Mouse (Mus musculus) heart, adult 2 months (tissue): ENCODE results near the gene Mpp2. TPM values are rescaled to one million over a fixed set of nuclear protein-coding genes. Genes with fewer than 3 reads are reported as not detected.

Source experiments
- DNase-seq, 2 experiments: peaks; one replicate each; pipeline ENCODE4 v3.0.0; 2021
- H3K27ac ChIP-seq: fragments of 200-600 bp; 2 replicates; pipeline ENCODE4 v1.8.1; 2022
- H3K27me3 ChIP-seq: fragments of 200-500 bp; 2 replicates; pipeline ENCODE4 v1.6.1; 2012; ENCODE audit warnings: mild to moderate bottlenecking, low read length, inconsistent platforms, mixed read lengths; ENCODE audit not compliant: control insufficient read depth, insufficient read depth
- H3K36me3 ChIP-seq: fragments of 200-500 bp; 2 replicates; pipeline ENCODE4 v1.6.1; 2012; ENCODE audit warnings: low read length, inconsistent platforms; ENCODE audit not compliant: control insufficient read depth, insufficient read depth
- H3K4me1 ChIP-seq: fragments of 200-500 bp; 2 replicates; pipeline ENCODE4 v1.6.1; 2011; ENCODE audit warnings: low read length; ENCODE audit not compliant: control insufficient read depth, insufficient read depth
- H3K4me3 ChIP-seq: fragments of 200-600 bp; 2 replicates; pipeline ENCODE4 v1.8.1; 2022
- H3K79me2 ChIP-seq: fragments of 200-500 bp; replicated peaks from 2 replicates; pipeline ENCODE4 v1.6.1; 2012; ENCODE audit warnings: mild to moderate bottlenecking, inconsistent platforms, low read length, moderate library complexity, mixed read lengths; ENCODE audit not compliant: control insufficient read depth, insufficient read depth
- H3K9ac ChIP-seq: fragments of 200-500 bp; 2 replicates; pipeline ENCODE4 v1.6.1; 2012; ENCODE audit warnings: low read depth, mild to moderate bottlenecking, control low read depth, inconsistent platforms, low read length, mixed read lengths
- CTCF ChIP-seq: fragments of 200-600 bp; IDR thresholded peaks from 2 replicates; pipeline ENCODE4 v1.8.1; 2022; ENCODE audit warnings: antibody characterized with exemption, mild to moderate bottlenecking, moderate library complexity
- EP300 ChIP-seq: fragments of 200-500 bp; IDR thresholded peaks from 2 replicates; pipeline ENCODE4 v1.6.1; 2011; ENCODE audit warnings: low read depth, low read length, control low read depth; ENCODE audit not compliant: insufficient read depth
- POLR2A ChIP-seq: fragments of 200-500 bp; IDR thresholded peaks from 2 replicates; pipeline ENCODE4 v1.6.1; 2011; ENCODE audit warnings: mild to moderate bottlenecking, low read depth, low read length, control low read depth; ENCODE audit not compliant: insufficient read depth
- WGBS: fragments of 180-500 bp; shearing (Covaris S2); methylation state at CpG from one replicate; pipeline ENCODE4 v1.1.7; 2018; 5-methylcytosine and 5-hydroxymethylcytosine counted together
- intact Hi-C: fragments of 180-260 bp; cut with DNase I; formaldehyde crosslinking; loops from one replicate; pipeline ENCODE4 v1.15.1; 2025
- polyA plus RNA-seq: library from polyadenylated mRNA; depleted of rRNA; stranded (reverse); fragments of >200 nt; gene quantifications from 2 replicates; pipeline ENCODE4 v1.2.3, GENCODE M21; 2012
- total RNA-seq, 2 experiments: library from RNA; stranded (reverse); gene quantifications; 2 replicates each; pipeline ENCODE4 v1.2.3; 2021

Mpp2 gene
- total and polyA plus RNA-seq, 3 experiments = 2.3 to 5.3 (median 2.6) TPM

- intact Hi-C loops = no loop called here
- no peak overlapping the region for H3K4me3 ChIP-seq
- no peaks in the 10 kb centered on the region for H3K27me3 ChIP-seq
- no peaks in the 10 kb centered on the region for H3K79me2 ChIP-seq
- no peaks in the 10 kb centered on the region for H3K4me1 ChIP-seq
- DNase-seq = no peak
- no peak overlapping the region for H3K27ac ChIP-seq
- no peak overlapping the region for H3K9ac ChIP-seq
- no peaks in the 10 kb centered on the region for H3K36me3 ChIP-seq
- WGBS = 86% methylated on average over 5 of the region's 5 CpGs
- TF ChIP-seq CTCF (no peak), EP300 (no peak), POLR2A (no peak)
Measured at GRCm38 (mm10) chr11:102021196-102021595, 67.1 kb downstream of the Mpp2 start.

GRCm38 (mm10) chr11:102019736-102020135 is 68.6 kb downstream of the Mpp2 start:
- TF ChIP-seq CTCF = no peak
- TF ChIP-seq EP300 = no peak
- TF ChIP-seq POLR2A = no peak
- WGBS = 69% methylated on average over 9 of the region's 9 CpGs
- no peak for DNase-seq
- no peak overlapping the region for H3K4me3 ChIP-seq
- no peaks in the 10 kb centered on the region for H3K4me1 ChIP-seq
- no peaks in the 10 kb centered on the region for H3K27me3 ChIP-seq
- H3K79me2 ChIP-seq = no peaks in the 10 kb centered on the region
- no peak overlapping the region for H3K9ac ChIP-seq
- no peak overlapping the region for H3K27ac ChIP-seq
- no peaks in the 10 kb centered on the region for H3K36me3 ChIP-seq
- intact Hi-C loops = no loop called here

DNA sequence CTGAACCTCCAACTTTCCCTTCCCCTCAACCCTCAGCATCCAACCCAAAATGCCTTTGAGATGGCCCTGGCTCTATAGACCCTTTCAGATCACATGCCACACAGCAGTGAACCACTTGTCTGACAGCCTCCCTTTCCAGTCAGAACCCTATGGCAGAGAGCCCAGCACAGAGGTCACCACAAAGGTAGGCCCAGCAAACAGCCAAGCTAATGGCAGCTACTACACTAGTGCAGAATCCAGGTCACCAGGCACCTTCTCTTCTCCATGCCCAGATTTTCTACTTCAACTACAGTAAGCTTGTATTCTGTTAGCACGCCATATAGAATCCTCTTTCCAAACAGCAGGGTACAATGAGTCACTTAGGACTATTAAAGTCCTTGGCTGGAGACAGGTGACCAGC is 72.2 kb downstream of the Mpp2 start:
- H3K9ac ChIP-seq = no peak overlapping the region
- intact Hi-C loops = no loop called here
- H3K79me2 ChIP-seq = no peaks in the 10 kb centered on the region
- H3K4me3 ChIP-seq = no peak overlapping the region
- 61% methylated on average over 1 of the region's 1 CpGs for WGBS
- no peaks in the 10 kb centered on the region for H3K36me3 ChIP-seq
- peak overlapping the region; percentile 73 for H3K27ac ChIP-seq
- peak; percentile 58 to 68 for DNase-seq
- H3K4me1 ChIP-seq = no peaks in the 10 kb centered on the region
- H3K27me3 ChIP-seq = no peaks in the 10 kb centered on the region
- TF ChIP-seq POLR2A = no peak
- TF ChIP-seq EP300 = 0 out of 2 replicates have a peak, but pooled peaks have one; percentile 10
- TF ChIP-seq CTCF = no peak

- intact Hi-C loops = no loop called here
- no peaks in the 10 kb centered on the region for H3K79me2 ChIP-seq
- H3K4me1 ChIP-seq = peaks cover 2% of the 10 kb centered on the region; the same call in 1 of the 2 replicates
- WGBS = 87% methylated on average over 6 of the region's 6 CpGs
- no peaks in the 10 kb centered on the region for H3K27me3 ChIP-seq
- no peak for DNase-seq
- no peak overlapping the region for H3K4me3 ChIP-seq
- peak overlapping the region; percentile 73; the same call in 1 of the 2 replicates for H3K27ac ChIP-seq
- no peaks in the 10 kb centered on the region for H3K36me3 ChIP-seq
- TF ChIP-seq CTCF (no peak), POLR2A (no peak)
- no peak overlapping the region for H3K9ac ChIP-seq
Measured at GRCm38 (mm10) chr11:102015472-102015871, 72.8 kb downstream of the Mpp2 start.

GRCm38 (mm10) chr11:102013201-102013600 is 75.1 kb downstream of the Mpp2 start:
- Histone ChIP-seq H3K4me1 (peaks cover 3% of the 10 kb centered on the region; the same call in 1 of the 2 replicates), H3K36me3 (no peaks in the 10 kb centered on the region), H3K27me3 (no peaks in the 10 kb centered on the region), H3K9ac (no peak overlapping the region), H3K4me3 (no peak overlapping the region), H3K79me2 (no peaks in the 10 kb centered on the region), H3K27ac (no peak overlapping the region)
- DNase-seq = no peak
- TF ChIP-seq POLR2A (no peak), EP300 (no peak), CTCF (no peak)
- WGBS = 81% methylated on average over 8 of the region's 8 CpGs
- intact Hi-C loops = no loop called here

GRCm38 (mm10) chr11:102011510-102011909 is 76.8 kb downstream of the Mpp2 start:
- H3K79me2 ChIP-seq = no peaks in the 10 kb centered on the region
- peaks cover 3% of the 10 kb centered on the region; the same call in 1 of the 2 replicates for H3K4me1 ChIP-seq
- intact Hi-C loops = no loop called here
- H3K27me3 ChIP-seq = no peaks in the 10 kb centered on the region
- no peak overlapping the region for H3K4me3 ChIP-seq
- no peak for DNase-seq
- 83% methylated on average over 8 of the region's 8 CpGs for WGBS
- TF ChIP-seq CTCF (no peak), EP300 (no peak), POLR2A (no peak)
- no peak overlapping the region for H3K27ac ChIP-seq
- no peaks in the 10 kb centered on the region for H3K36me3 ChIP-seq
- H3K9ac ChIP-seq = no peak overlapping the region
